Mouse (Mus musculus): ENCODE measurements around the gene Aldh9a1. TPM values are rescaled to one million over a fixed set of nuclear protein-coding genes. Genes with fewer than 3 reads are reported as not detected.
A peak's percentile ranks its signal among the peaks of the same experiment; 100 is the strongest.

The Aldh9a1 gene
- polyA plus RNA-seq (2014; fragmentation: Nextera tagmentation; extraction: Ambion mirVana): 36.0 and 36.4 TPM in 2 replicates

DNA sequence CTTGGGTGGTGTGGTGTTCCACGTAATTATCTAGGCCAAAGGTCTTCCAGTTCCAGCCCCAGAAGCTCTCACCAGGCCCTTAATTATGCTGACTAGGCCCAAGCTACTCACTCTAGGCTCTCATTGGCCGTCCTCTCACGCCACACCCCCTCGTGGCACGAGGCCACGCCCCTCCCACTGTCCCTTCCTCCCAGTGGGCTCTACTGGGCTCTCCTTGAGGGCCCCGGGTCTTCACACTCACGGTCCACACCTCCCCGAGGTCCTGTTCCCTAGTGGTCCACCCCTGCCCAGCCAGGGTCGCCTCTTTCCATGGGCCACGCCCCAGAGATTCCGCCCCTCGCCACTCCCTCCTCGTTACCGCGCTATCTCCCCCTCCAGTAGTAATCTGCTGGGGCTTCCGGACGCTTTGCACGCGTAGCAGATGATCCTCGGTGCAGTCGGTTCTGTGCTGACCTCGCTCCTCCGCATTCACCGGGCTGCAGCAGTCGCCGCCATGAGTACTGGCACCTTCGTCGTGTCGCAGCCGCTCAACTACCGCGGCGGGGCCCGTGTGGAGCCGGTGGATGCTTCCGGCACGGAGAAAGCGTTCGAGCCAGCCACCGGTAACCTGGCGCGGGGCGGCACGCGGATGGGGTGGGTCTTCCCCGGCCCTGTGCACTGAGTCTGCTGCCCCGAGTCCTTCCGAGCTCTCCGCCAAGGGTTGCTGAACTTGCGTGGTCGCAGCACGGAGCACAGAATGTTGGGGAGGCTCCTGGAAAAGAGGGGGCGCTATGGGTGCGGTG is at the start of gene Aldh9a1:
TSS of gene Aldh9a1 (plus strand) at position 177 of the 782 bp plus-strand sequence.
- H3K9ac ChIP-seq (ENCODE audit: low read length): peak within 1 kb of the TSS; percentile 59
- 0 out of 2 replicates have a peak, but pooled peaks cover 3% of the 10 kb centered on the region for H3K36me3 ChIP-seq (ENCODE audit: control insufficient read depth, insufficient read depth, low read length)
- peak within 1 kb of the TSS; percentile 58; the same call in 1 of the 2 replicates for H3K27ac ChIP-seq (ENCODE audit: low read depth, low read length)
- ATAC-seq (ENCODE audit: insufficient read depth, low FRiP score, low TSS enrichment) (peak; percentile 99), DNase-seq (ENCODE audit: low spot score) (peak; percentile 89)
- no peaks in the 10 kb centered on the region for H3K4me1 ChIP-seq (ENCODE audit: control insufficient read depth, insufficient read depth, low read length)
- H3K9me3 ChIP-seq (ENCODE audit: control insufficient read depth, low read length): no peaks in the 10 kb centered on the region
- peak within 1 kb of the TSS; percentile 54 for H3K4me3 ChIP-seq (ENCODE audit: low read depth, low read length)
- peak within 1 kb of the TSS; percentile 60 for H3K4me2 ChIP-seq (ENCODE audit: low read depth)
- no peaks in the 10 kb centered on the region for H3K27me3 ChIP-seq (ENCODE audit: control insufficient read depth, insufficient read depth, low read length)
- WGBS: under 1% methylated on average over 55 of the region's 55 CpGs

DNA sequence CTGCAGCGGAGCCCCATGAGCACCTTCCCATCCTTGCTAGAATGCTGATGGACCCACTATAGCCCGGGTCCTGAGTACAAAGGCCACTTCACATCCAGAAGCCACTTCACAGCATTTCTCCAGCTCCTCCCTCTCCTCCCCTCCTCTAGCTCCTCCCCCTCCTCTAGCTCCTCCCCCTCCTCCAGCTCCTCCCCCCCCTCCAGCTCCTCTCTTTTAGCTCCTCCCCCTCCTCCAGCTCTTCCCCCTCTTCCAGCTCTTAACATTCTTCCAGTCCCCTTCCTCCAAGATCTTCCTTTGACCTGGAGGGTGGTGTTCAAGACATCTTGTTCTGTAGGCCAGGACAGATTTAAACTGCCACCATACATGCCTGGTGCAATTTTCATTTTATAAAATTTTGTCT is 49.7 kb upstream of the Aldh9a1 start:
- H3K27ac ChIP-seq (ENCODE audit: low read depth, low read length): no peak overlapping the region
- no peak overlapping the region for H3K9ac ChIP-seq (ENCODE audit: low read length)
- H3K27me3 ChIP-seq (ENCODE audit: control insufficient read depth, insufficient read depth, low read length): no peaks in the 10 kb centered on the region
- no peak for DNase-seq (ENCODE audit: low spot score)
- 82% methylated on average over 2 of the region's 2 CpGs for WGBS
- no peak overlapping the region for H3K4me3 ChIP-seq (ENCODE audit: low read depth, low read length)
- H3K9me3 ChIP-seq (ENCODE audit: control insufficient read depth, low read length): no peaks in the 10 kb centered on the region
- H3K4me2 ChIP-seq (ENCODE audit: low read depth): no peak overlapping the region
- H3K4me1 ChIP-seq (ENCODE audit: control insufficient read depth, insufficient read depth, low read length): no peaks in the 10 kb centered on the region
- no peaks in the 10 kb centered on the region for H3K36me3 ChIP-seq (ENCODE audit: control insufficient read depth, insufficient read depth, low read length)
- ATAC-seq (ENCODE audit: insufficient read depth, low FRiP score, low TSS enrichment): no peak

DNA sequence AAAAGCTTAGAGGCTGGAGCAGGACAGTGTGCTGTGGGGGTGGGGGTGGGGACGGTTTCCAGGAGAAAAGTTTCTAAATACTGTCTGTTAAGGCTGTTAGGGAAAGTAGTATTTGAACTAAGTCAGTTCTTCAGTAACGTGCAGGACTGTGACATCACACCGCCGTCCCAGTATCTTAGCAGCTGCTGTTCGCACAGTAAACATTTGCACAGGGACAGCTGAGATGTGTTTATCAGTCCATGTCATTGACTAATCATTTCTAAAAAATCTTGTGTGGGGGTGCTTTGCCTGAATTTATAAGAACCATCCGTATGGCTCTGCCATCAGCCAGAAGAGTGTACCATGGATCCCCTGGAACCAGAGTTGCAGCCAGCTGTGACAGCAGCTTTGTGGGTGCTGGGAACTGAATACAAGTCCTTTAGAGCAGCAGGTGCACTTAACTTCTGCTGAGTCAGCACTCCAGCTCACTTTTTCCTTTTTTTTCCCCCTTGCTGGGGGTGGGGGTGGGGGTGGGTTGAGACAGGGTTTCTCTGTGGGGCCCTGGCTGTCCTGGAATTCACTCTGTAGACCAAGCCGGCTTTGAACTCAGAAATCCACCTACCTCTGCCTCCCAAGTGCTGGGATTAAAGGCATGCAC is 44.2 kb upstream of the Aldh9a1 start:
- 80% methylated on average over 7 of the region's 7 CpGs for WGBS
- Histone ChIP-seq H3K9me3 (ENCODE audit: control insufficient read depth, low read length) (no peaks in the 10 kb centered on the region), H3K4me3 (ENCODE audit: low read depth, low read length) (no peak overlapping the region), H3K36me3 (ENCODE audit: control insufficient read depth, insufficient read depth, low read length) (no peaks in the 10 kb centered on the region), H3K27ac (ENCODE audit: low read depth, low read length) (no peak overlapping the region), H3K4me2 (ENCODE audit: low read depth) (no peak overlapping the region), H3K4me1 (ENCODE audit: control insufficient read depth, insufficient read depth, low read length) (no peaks in the 10 kb centered on the region), H3K27me3 (ENCODE audit: control insufficient read depth, insufficient read depth, low read length) (no peaks in the 10 kb centered on the region), H3K9ac (ENCODE audit: low read length) (no peak overlapping the region)
- ATAC-seq (ENCODE audit: insufficient read depth, low FRiP score, low TSS enrichment): no peak
- no peak for DNase-seq (ENCODE audit: low spot score)

- H3K36me3 ChIP-seq (ENCODE audit: control insufficient read depth, insufficient read depth, low read length): no peaks in the 10 kb centered on the region
- no peak overlapping the region for H3K4me3 ChIP-seq (ENCODE audit: low read depth, low read length)
- H3K9ac ChIP-seq (ENCODE audit: low read length): no peak overlapping the region
- ATAC-seq (ENCODE audit: insufficient read depth, low FRiP score, low TSS enrichment) (no peak), DNase-seq (ENCODE audit: low spot score) (peak; percentile 28)
- H3K4me1 ChIP-seq (ENCODE audit: control insufficient read depth, insufficient read depth, low read length): no peaks in the 10 kb centered on the region
- H3K9me3 ChIP-seq (ENCODE audit: control insufficient read depth, low read length): no peaks in the 10 kb centered on the region
- H3K4me2 ChIP-seq (ENCODE audit: low read depth): no peak overlapping the region
- WGBS: 73% methylated on average over 5 of the region's 5 CpGs
- no peaks in the 10 kb centered on the region for H3K27me3 ChIP-seq (ENCODE audit: control insufficient read depth, insufficient read depth, low read length)
- H3K27ac ChIP-seq (ENCODE audit: low read depth, low read length): no peak overlapping the region
Observed at GRCm38 (mm10) chr1:167306451-167307240, 43.1 kb upstream of the Aldh9a1 start.

DNA sequence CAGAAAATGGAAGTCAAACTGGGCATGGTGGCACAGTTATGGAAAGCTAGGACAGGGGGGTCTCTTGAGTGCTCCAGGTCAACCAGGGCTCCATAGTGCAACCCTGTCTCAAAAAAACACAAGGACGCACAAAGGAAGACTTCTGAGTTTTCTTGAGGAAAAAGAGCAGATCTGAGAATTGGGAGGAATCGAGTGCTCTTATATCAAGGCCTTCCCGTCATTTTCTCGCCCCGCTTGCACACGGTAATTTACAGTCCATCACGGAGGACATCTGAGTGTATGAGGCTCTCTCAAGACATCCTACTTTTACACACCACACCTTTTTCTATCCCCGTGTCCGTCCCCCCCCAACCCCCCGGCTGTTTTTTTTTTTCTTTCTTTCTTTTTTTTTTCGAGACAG is 42.1 kb upstream of the Aldh9a1 start:
- H3K27ac ChIP-seq (ENCODE audit: low read depth, low read length): no peak overlapping the region
- ATAC-seq (ENCODE audit: insufficient read depth, low FRiP score, low TSS enrichment): no peak

DNA sequence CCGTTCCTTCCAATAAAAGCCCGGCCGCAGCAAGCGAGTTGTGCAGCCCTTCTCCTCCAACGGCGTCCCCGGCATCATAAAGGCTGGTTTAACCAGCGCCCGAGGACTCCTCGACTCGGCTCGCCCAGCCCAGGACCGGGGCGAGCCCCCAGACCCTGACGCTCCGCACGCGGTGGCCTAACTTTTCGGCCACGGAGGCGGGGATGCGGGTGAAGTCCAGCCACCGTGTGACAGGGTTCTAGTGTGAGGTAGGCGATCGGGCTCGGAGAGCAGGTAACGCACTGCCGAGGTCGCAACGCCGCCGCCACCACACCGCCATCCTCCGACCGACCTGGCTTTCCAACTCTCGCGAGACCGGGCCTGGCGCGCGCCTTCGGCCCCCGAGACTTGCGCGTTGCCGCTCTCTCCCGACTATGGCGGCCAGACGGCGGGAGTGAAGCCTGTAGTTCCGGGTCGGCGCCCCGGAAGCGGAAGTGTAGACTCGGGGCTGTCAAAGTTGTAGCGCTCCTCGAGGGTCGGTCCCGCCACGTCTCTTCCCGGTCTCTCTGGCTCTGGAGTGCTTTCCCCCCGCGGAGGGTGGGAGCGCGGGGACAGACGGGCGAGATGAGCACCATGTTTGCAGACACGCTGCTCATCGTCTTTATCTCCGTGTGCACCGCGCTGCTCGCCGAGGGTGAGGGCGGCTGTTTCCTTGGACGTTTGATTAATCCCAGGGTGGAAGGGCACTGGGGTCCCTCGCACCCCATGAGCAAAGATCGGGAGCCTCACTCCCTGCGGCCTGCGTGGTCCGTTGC is 41.3 kb upstream of the Aldh9a1 start, which contains the start of gene Tmco1:
TSS of gene Tmco1 (plus strand) at position 118 of the 794 bp plus-strand sequence.
- Histone ChIP-seq H3K27me3 (ENCODE audit: control insufficient read depth, insufficient read depth, low read length) (no peaks in the 10 kb centered on the region), H3K4me1 (ENCODE audit: control insufficient read depth, insufficient read depth, low read length) (no peaks in the 10 kb centered on the region), H3K36me3 (ENCODE audit: control insufficient read depth, insufficient read depth, low read length) (no peaks in the 10 kb centered on the region), H3K4me3 (ENCODE audit: low read depth, low read length) (peak within 1 kb of the TSS; percentile 76), H3K9me3 (ENCODE audit: control insufficient read depth, low read length) (no peaks in the 10 kb centered on the region), H3K9ac (ENCODE audit: low read length) (peak within 1 kb of the TSS; percentile 97), H3K4me2 (ENCODE audit: low read depth) (peak within 1 kb of the TSS; percentile 71), H3K27ac (ENCODE audit: low read depth, low read length) (peak within 1 kb of the TSS; percentile 87)
- ATAC-seq (ENCODE audit: insufficient read depth, low FRiP score, low TSS enrichment) (peak; percentile 98), DNase-seq (ENCODE audit: low spot score) (peak; percentile 98)
- WGBS: under 1% methylated on average over 82 of the region's 82 CpGs

More for the DNA sequence above, 42.1 kb upstream of the Aldh9a1 start:
- WGBS: 57% methylated on average over 11 of the region's 11 CpGs
- no peaks in the 10 kb centered on the region for H3K4me1 ChIP-seq (ENCODE audit: control insufficient read depth, insufficient read depth, low read length)
- peak overlapping the region; percentile 71 for H3K4me2 ChIP-seq (ENCODE audit: low read depth)
- H3K9me3 ChIP-seq (ENCODE audit: control insufficient read depth, low read length): no peaks in the 10 kb centered on the region
- H3K36me3 ChIP-seq (ENCODE audit: control insufficient read depth, insufficient read depth, low read length): no peaks in the 10 kb centered on the region
- no peak for DNase-seq (ENCODE audit: low spot score)
- peak overlapping the region; percentile 97 for H3K9ac ChIP-seq (ENCODE audit: low read length)
- no peaks in the 10 kb centered on the region for H3K27me3 ChIP-seq (ENCODE audit: control insufficient read depth, insufficient read depth, low read length)
- peak overlapping the region; percentile 76 for H3K4me3 ChIP-seq (ENCODE audit: low read depth, low read length)

- no peak for DNase-seq (ENCODE audit: low spot score)
- Histone ChIP-seq H3K36me3 (ENCODE audit: control insufficient read depth, insufficient read depth, low read length) (no peaks in the 10 kb centered on the region), H3K4me1 (ENCODE audit: control insufficient read depth, insufficient read depth, low read length) (no peaks in the 10 kb centered on the region), H3K27me3 (ENCODE audit: control insufficient read depth, insufficient read depth, low read length) (no peaks in the 10 kb centered on the region), H3K4me2 (ENCODE audit: low read depth) (no peak overlapping the region), H3K9ac (ENCODE audit: low read length) (no peak overlapping the region), H3K9me3 (ENCODE audit: control insufficient read depth, low read length) (no peaks in the 10 kb centered on the region), H3K27ac (ENCODE audit: low read depth, low read length) (no peak overlapping the region), H3K4me3 (ENCODE audit: low read depth, low read length) (no peak overlapping the region)
- ATAC-seq (ENCODE audit: insufficient read depth, low FRiP score, low TSS enrichment): no peak
Observed at GRCm38 (mm10) chr1:167312367-167312766, 37.4 kb upstream of the Aldh9a1 start.

GRCm38 (mm10) chr1:167313220-167313619 is 36.6 kb upstream of the Aldh9a1 start:
- Histone ChIP-seq H3K4me1 (ENCODE audit: control insufficient read depth, insufficient read depth, low read length) (no peaks in the 10 kb centered on the region), H3K36me3 (ENCODE audit: control insufficient read depth, insufficient read depth, low read length) (no peaks in the 10 kb centered on the region), H3K27me3 (ENCODE audit: control insufficient read depth, insufficient read depth, low read length) (no peaks in the 10 kb centered on the region), H3K9me3 (ENCODE audit: control insufficient read depth, low read length) (no peaks in the 10 kb centered on the region), H3K4me2 (ENCODE audit: low read depth) (no peak overlapping the region), H3K9ac (ENCODE audit: low read length) (no peak overlapping the region), H3K27ac (ENCODE audit: low read depth, low read length) (no peak overlapping the region), H3K4me3 (ENCODE audit: low read depth, low read length) (no peak overlapping the region)
- no peak for ATAC-seq (ENCODE audit: insufficient read depth, low FRiP score, low TSS enrichment)
- no peak for DNase-seq (ENCODE audit: low spot score)
- WGBS: 92% methylated on average over 4 of the region's 4 CpGs
